Mouse (Mus musculus): ENCODE results near the gene Usp42. TPM values are rescaled to one million over a fixed set of nuclear protein-coding genes. Genes with fewer than 3 reads are reported as not detected.

The Usp42 gene
- total RNA-seq, 2 experiments from 2014 or later = 8.1 to 8.3 TPM

Other genes with a start within 250 kb of the Usp42 start
- gene Rac1, start 204.2 kb downstream of the Usp42 start, total RNA-seq (2021) = 100 to 1,000 TPM; 257 to 259 TPM
- 10 to 100 TPM; 62.2 to 66.8 TPM for gene Cyth3, start 109.8 kb downstream of the Usp42 start, total RNA-seq (2021)
- 10 to 100 TPM; 19.1 to 20.0 TPM for gene Eif2ak1, start 85.5 kb upstream of the Usp42 start, total RNA-seq (2021)
- not detected for gene Ankrd61, start 165.4 kb upstream of the Usp42 start, total RNA-seq (2021)
- 10 to 100 TPM; 31.5 to 35.7 TPM for gene Aimp2, start 177.6 kb upstream of the Usp42 start, total RNA-seq (2021)
- 1 to 10 TPM; 5.6 to 7.6 TPM for gene Pms2, start 177.7 kb upstream of the Usp42 start, total RNA-seq (2021)
- under 1 TPM in 1 of 2 experiments, not detected in 1; 0.50 TPM for gene Gm42421, start 195.9 kb upstream of the Usp42 start, total RNA-seq (2021)
- gene Rsph10b, start 200.8 kb upstream of the Usp42 start, total RNA-seq (2021) = under 1 TPM; 0.34 to 0.53 TPM